35 mouse cellular contexts compared by ENCODE assay signal in genomic region chr5:41807383-41807782, GRCm38 (mm10). TPM values are rescaled to one million over a fixed set of nuclear protein-coding genes. Genes with fewer than 3 reads are reported as not detected.
"Had no signal": no experiment of that assay in that cellular context is flagged by ENCODE, and none has a peak within 500 bp of the region (broad histone marks: within the 10 kb centered on the region; RNA-seq: fewer than 3 reads in every experiment).

No protein-coding gene starts in this region.

- DNase-seq: gastrocnemius, adult 2 months; gastrocnemius, postnatal 10 days; gastrocnemius, postnatal 25 days; kidney, adult 18-20 months; kidney, adult 8-10 months; kidney, postnatal 10 days; kidney, postnatal 25 days; kidney, postnatal 4 days; liver; liver, embryonic 13.5 days; liver, postnatal 0 days had no signal

- H3K4me1 ChIP-seq: hindbrain, embryonic 10.5 days; hindbrain, embryonic 12.5 days; intestine, embryonic 15.5 days; limb, embryonic 10.5 days; limb, embryonic 12.5 days; liver, embryonic 15.5 days had no signal

- H3K4me2 ChIP-seq: hindbrain, embryonic 12.5 days; hindbrain, embryonic 14.5 days; intestine, embryonic 15.5 days; limb, embryonic 12.5 days; liver, embryonic 11.5 days; liver, embryonic 13.5 days; liver, embryonic 15.5 days had no signal

- H3K27me3 ChIP-seq: hindbrain, embryonic 12.5 days; intestine, embryonic 15.5 days; limb, embryonic 12.5 days; liver, embryonic 13.5 days; liver, embryonic 15.5 days had no signal

- H3K9me3 ChIP-seq: hindbrain, embryonic 10.5 days; hindbrain, embryonic 12.5 days; intestine, embryonic 15.5 days; limb, embryonic 10.5 days; limb, embryonic 12.5 days; liver, embryonic 13.5 days; liver, embryonic 15.5 days had no signal

- H3K4me3 ChIP-seq: gastrocnemius, adult 2 months; hindbrain, embryonic 10.5 days; hindbrain, embryonic 12.5 days; intestine, embryonic 15.5 days; layer of hippocampus, adult 2 months; left cerebral cortex, adult 2 months; limb, embryonic 10.5 days; limb, embryonic 12.5 days; liver, embryonic 13.5 days; liver, embryonic 15.5 days had no signal

- H3K9ac ChIP-seq: hindbrain, embryonic 12.5 days; hindbrain, embryonic 14.5 days; intestine, embryonic 15.5 days; limb, embryonic 12.5 days; liver, embryonic 13.5 days; liver, embryonic 15.5 days; liver, postnatal 0 days had no signal

- ATAC-seq: hindbrain, embryonic 16.5 days; inflammation-experienced regulatory T-cells, adult 6 months; intestine, embryonic 15.5 days; intestine, postnatal 0 days; liver, postnatal 0 days had no signal

- H3K27ac ChIP-seq: gastrocnemius, adult 2 months; hindbrain, embryonic 10.5 days; hindbrain, embryonic 12.5 days; hindbrain, embryonic 14.5 days; intestine, embryonic 15.5 days; layer of hippocampus, adult 2 months; left cerebral cortex, adult 2 months; limb, embryonic 10.5 days; limb, embryonic 12.5 days; liver, embryonic 13.5 days; liver, embryonic 15.5 days had no signal

RNA-seq across cellular contexts. Expression of gene Nkx3-2, which starts 43.1 kb away (rescaled TPM):
- total RNA-seq: gastrocnemius, adult 2 months; granulocyte monocyte progenitor cell, adult 5-6 weeks; heart, postnatal 25 days; layer of hippocampus, adult 2 months; layer of hippocampus, postnatal 10 days; layer of hippocampus, postnatal 25 days; left cerebral cortex, adult 2 months; left cerebral cortex, postnatal 14 days; left cerebral cortex, postnatal 36 days had no signal
- polyA plus RNA-seq: frontal cortex, adult 2 months; heart, embryonic 14.5 days; heart, embryonic 16.5 days; hindbrain, embryonic 14.5 days; hindbrain, embryonic 16.5 days; inflammation-experienced regulatory T-cells, adult 6 months; kidney, embryonic 14.5 days; kidney, embryonic 16.5 days; liver, embryonic 13.5 days; liver, embryonic 15.5 days; liver, postnatal 0 days had no signal
